Mouse (Mus musculus) kidney, postnatal 0 days (tissue): ENCODE data around the gene Cyp2d11. TPM values are rescaled to one million over a fixed set of nuclear protein-coding genes. Genes with fewer than 3 reads are reported as not detected.

ENCODE experiments used
- ATAC-seq: fragments of 200-750 bp; cut with Nextera tagmentation; replicated peaks from 2 replicates; pipeline ENCODE4 v1.8.0; 2017; ENCODE audit warnings: low read depth, moderate number of reproducible peaks, moderate TSS enrichment, moderate library complexity; ENCODE audit not compliant: low FRiP score
- DNase-seq: peaks from one replicate; pipeline ENCODE4 v3.0.0-alpha.2; 2016; ENCODE audit warnings: low spot score
- H3K27ac ChIP-seq: fragments of 300-500 bp; sonication (generic); 2 replicates; pipeline ENCODE4 v1.5.1; 2014; ENCODE audit warnings: mild to moderate bottlenecking
- H3K27me3 ChIP-seq: fragments of 300-500 bp; sonication (generic); 2 replicates; pipeline ENCODE4 v1.6.1; 2014; ENCODE audit warnings: low read length, mixed read lengths; ENCODE audit not compliant: insufficient read depth
- H3K36me3 ChIP-seq: fragments of 300-500 bp; sonication (generic); 2 replicates; pipeline ENCODE4 v1.6.1; 2014; ENCODE audit warnings: low read length, mixed read lengths; ENCODE audit not compliant: insufficient read depth
- H3K4me1 ChIP-seq: fragments of 300-500 bp; sonication (generic); replicated peaks from 2 replicates; pipeline ENCODE4 v1.6.1; 2014; ENCODE audit warnings: antibody characterized with exemption, low read length, mixed read lengths; ENCODE audit not compliant: insufficient read depth
- H3K4me2 ChIP-seq: fragments of 300-500 bp; sonication (generic); 2 replicates; pipeline ENCODE4 v1.6.1; 2014; ENCODE audit warnings: mild to moderate bottlenecking, low read length, moderate library complexity, mixed read lengths
- H3K4me3 ChIP-seq: fragments of 300-500 bp; sonication (generic); replicated peaks from 2 replicates; pipeline ENCODE4 v1.5.1; 2014; ENCODE audit warnings: low read depth, low read length
- H3K9ac ChIP-seq: fragments of 300-500 bp; sonication (generic); 2 replicates; pipeline ENCODE4 v1.6.1; 2014; ENCODE audit warnings: low read depth, low read length
- H3K9me3 ChIP-seq: fragments of 300-500 bp; sonication (generic); replicated peaks from 2 replicates; pipeline ENCODE4 v1.6.1; 2016; ENCODE audit warnings: low read length, inconsistent platforms, mixed read lengths
- CTCF ChIP-seq: IDR thresholded peaks from 2 replicates; pipeline ENCODE4 v1.5.1; 2016; ENCODE audit warnings: antibody characterized with exemption, low read depth, mild to moderate bottlenecking, moderate library complexity
- WGBS: fragments of 180-500 bp; shearing (Covaris S2); extraction: QIAGEN DNeasy Blood & Tissue Kit; methylation state at CpG from one replicate; pipeline ENCODE4 v1.1.7; 2014; 5-methylcytosine and 5-hydroxymethylcytosine counted together
- polyA plus RNA-seq: library from polyadenylated mRNA; unstranded; fragments of >200 nt; fragmentation: Nextera tagmentation; extraction: Ambion mirVana; gene quantifications from 2 replicates; pipeline ENCODE4 v1.2.1, GENCODE M21; 2015

Cyp2d11 gene
- polyA plus RNA-seq, 1 experiment from 2014 or later, result not detected

DNA sequence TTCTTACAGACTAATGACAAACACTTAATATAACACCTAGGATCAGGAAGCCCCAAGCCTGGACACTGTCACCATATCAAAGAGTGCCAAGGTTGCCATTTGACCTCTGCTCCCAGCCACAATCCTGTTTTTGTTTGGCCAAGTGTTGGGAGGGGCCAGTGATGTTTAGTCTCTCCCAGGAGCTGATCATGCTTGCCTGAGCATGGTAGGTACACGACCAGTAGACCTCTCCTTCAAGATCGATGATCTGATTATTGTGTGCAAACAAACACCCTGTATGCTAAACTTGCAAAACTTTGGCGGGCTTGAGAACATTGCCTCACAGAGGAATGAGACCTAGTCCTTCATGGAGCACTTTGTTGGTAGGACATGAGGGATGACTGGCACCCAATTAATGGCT is 29.6 kb upstream of the Cyp2d11 start:
- no peaks in the 10 kb centered on the region; the same call in 1 of the 2 replicates for H3K9me3 ChIP-seq
- WGBS, result 71% methylated on average over 3 of the region's 3 CpGs
- H3K36me3 ChIP-seq, result no peaks in the 10 kb centered on the region
- ATAC-seq (no peak), DNase-seq (no peak)
- H3K4me3 ChIP-seq, result no peak overlapping the region
- H3K4me2 ChIP-seq, result no peak overlapping the region
- no peak overlapping the region for H3K27ac ChIP-seq
- no peak for TF ChIP-seq CTCF
- H3K4me1 ChIP-seq, result no peaks in the 10 kb centered on the region
- H3K27me3 ChIP-seq, result no peaks in the 10 kb centered on the region
- no peak overlapping the region for H3K9ac ChIP-seq

DNA sequence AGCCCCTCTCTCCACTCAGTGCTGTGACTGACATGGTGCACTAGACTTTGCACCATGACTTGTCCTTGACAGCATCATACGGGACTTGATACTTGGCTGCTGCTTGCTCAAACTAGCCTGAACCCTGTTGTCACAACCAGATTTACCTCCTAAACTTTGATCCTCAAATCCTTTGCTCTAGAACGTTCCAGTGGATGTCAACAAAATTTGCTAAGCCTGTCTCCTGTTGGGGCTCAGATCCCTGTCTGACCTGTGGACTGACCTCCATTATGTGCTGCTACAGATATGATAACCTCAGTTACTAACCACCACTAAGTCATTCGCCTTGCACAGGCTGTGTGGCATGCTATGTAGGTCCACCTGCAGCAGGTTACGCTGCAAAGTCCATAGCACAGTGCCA is 29.1 kb upstream of the Cyp2d11 start:
- 77% methylated on average over 4 of the region's 4 CpGs for WGBS
- ATAC-seq (no peak), DNase-seq (no peak)
- no peak overlapping the region for H3K9ac ChIP-seq
- no peaks in the 10 kb centered on the region for H3K9me3 ChIP-seq
- TF ChIP-seq CTCF, result no peak
- no peak overlapping the region for H3K4me3 ChIP-seq
- H3K4me2 ChIP-seq, result no peak overlapping the region
- no peaks in the 10 kb centered on the region for H3K27me3 ChIP-seq
- H3K4me1 ChIP-seq, result no peaks in the 10 kb centered on the region
- no peaks in the 10 kb centered on the region for H3K36me3 ChIP-seq
- H3K27ac ChIP-seq, result no peak overlapping the region

DNA sequence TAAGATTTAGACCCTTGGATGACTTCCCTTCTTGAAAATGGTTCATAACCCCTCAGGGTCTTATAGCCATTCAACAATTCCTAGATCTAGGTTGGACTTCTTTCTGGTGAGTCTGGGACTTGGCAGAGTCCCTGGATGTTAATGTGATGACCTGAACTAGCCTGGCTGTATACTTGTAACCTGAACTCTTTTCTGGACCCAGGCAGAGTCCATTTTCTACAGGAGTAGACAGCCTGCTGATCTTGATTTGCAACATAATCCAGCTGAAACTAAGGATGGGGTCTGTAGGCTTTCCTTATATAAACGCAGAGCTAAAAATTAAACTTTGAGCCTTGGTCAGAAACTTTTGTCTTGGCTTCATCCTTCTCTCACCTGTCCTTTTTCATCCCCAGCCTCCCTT is 24.8 kb upstream of the Cyp2d11 start:
- DNase-seq, result no peak
- WGBS, result 50% methylated on average over 1 of the region's 1 CpGs
- Histone ChIP-seq H3K27me3 (no peaks in the 10 kb centered on the region), H3K9ac (no peak overlapping the region), H3K4me2 (no peak overlapping the region), H3K4me3 (no peak overlapping the region), H3K9me3 (no peaks in the 10 kb centered on the region), H3K36me3 (no peaks in the 10 kb centered on the region), H3K4me1 (0 out of 2 replicates have a peak, but pooled peaks cover 3% of the 10 kb centered on the region), H3K27ac (no peak overlapping the region)
- ATAC-seq, result no peak
- TF ChIP-seq CTCF, result no peak

DNA sequence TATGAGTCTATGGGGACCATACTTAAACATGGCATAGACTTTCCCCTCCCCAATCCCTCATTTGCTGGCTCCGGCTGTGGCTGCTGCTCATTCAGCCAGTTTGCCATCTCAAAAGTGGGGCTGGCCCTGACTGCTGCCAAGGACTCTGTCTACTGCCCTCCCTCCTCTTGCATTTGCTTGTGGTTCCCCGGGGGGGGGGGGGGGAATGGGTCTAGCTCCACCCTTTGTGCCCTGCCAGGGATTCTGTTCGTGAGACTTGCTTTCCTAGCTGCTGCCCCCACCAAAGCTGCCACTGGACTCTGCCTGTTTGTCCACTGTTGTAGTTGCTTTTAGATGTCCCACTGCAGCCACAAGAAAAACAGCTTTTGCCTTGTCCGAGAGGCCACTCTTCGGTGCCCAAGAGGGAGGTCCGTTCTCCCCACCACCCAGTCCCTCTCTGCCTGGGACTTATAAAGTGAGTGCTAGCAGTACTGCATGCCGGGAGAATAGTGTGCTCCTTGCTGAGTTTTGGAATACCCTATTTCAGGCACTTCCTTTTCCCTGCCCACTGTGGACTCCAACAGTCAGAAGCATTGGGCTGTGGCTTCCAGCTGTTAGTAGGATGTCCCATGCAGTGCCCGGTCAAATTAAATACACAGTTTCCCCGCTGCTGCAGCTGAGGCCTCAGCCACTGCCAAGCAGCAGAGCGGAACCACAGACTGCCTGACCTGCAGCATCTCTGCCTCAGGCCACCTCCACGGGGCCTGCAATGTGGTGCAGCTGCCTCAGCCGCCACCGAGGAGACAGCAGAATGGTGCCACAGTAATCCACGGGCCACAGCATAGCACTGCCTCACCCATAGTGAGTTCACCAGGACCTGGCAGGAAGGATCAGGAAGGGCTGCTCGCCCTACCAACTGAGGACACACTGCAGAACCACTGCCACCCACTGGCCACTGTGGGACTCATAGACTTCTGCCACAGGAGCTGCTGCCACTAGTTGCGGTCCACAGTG is 23.3 kb upstream of the Cyp2d11 start:
- no peak overlapping the region for H3K4me3 ChIP-seq
- ATAC-seq (peak; percentile 81), DNase-seq (peak; percentile 87)
- no peaks in the 10 kb centered on the region for H3K36me3 ChIP-seq
- no peaks in the 10 kb centered on the region for H3K9me3 ChIP-seq
- peak; percentile 89 for TF ChIP-seq CTCF
- WGBS, result 22% methylated on average over 16 of the region's 16 CpGs
- H3K4me2 ChIP-seq, result peak overlapping the region; percentile 40; the same call in 1 of the 2 replicates
- no peak overlapping the region; the same call in 1 of the 2 replicates for H3K9ac ChIP-seq
- H3K4me1 ChIP-seq, result 0 out of 2 replicates have a peak, but pooled peaks cover 3% of the 10 kb centered on the region
- H3K27me3 ChIP-seq, result no peaks in the 10 kb centered on the region
- H3K27ac ChIP-seq, result peak overlapping the region; percentile 62; the same call in 1 of the 2 replicates

DNA sequence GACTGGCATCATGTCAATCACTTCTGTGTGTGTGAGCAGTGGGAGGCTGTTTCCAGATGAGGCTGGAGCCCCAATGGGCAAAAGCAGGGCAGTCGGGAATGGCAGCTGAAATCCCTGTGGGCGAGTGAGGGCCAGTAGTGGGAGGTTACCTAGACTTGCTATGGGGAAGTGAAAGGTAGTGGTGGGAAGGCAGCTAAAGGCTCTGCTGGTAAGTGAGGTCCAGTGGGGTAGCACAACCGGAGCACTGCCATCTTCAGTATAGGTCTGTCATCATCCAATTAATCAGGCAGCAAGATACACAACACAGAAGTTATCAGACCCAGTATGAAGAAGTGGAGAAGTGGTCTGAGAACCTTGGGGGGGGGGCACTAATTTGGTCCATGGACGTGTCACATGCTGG is 13.7 kb upstream of the Cyp2d11 start:
- no peak for TF ChIP-seq CTCF
- Histone ChIP-seq H3K36me3 (no peaks in the 10 kb centered on the region), H3K4me2 (no peak overlapping the region), H3K27me3 (no peaks in the 10 kb centered on the region), H3K27ac (no peak overlapping the region), H3K9me3 (no peaks in the 10 kb centered on the region), H3K4me3 (no peak overlapping the region), H3K4me1 (no peaks in the 10 kb centered on the region), H3K9ac (no peak overlapping the region)
- no peak for DNase-seq
- ATAC-seq, result no peak
- 81% methylated on average over 4 of the region's 4 CpGs for WGBS

DNA sequence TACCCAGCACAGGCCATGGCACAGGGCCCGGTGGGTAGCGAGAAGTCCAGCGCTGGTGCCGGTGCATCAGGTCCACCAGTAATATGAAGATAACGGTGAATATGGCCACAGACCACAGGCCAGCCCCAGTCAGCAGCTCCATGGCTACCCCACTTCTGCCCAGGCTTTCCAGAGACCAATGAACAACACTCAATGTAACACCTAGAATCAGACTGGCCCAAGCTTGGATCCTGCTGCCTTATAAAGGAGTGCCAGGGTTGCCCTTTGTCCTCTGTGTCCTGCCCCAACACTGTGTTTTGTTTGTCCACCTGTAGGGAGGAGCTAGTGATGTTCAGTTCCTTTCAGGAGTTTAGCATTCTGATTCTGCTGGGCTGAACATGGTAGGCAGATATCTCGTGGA is 13.2 kb upstream of the Cyp2d11 start, which contains the start of gene Cyp2d10:
Gene Cyp2d10, minus strand, starts transcription at position 215 of the 400 bp plus-strand sequence.
- H3K27ac ChIP-seq, result no peak within 1 kb of the TSS
- no peaks in the 10 kb centered on the region for H3K27me3 ChIP-seq
- 95% methylated on average over 6 of the region's 6 CpGs for WGBS
- no peak for DNase-seq
- no peak for ATAC-seq
- no peaks in the 10 kb centered on the region for H3K36me3 ChIP-seq
- no peak for TF ChIP-seq CTCF
- H3K9me3 ChIP-seq, result no peaks in the 10 kb centered on the region
- H3K9ac ChIP-seq, result no peak within 1 kb of the TSS
- no peaks in the 10 kb centered on the region for H3K4me1 ChIP-seq
- no peak within 1 kb of the TSS for H3K4me3 ChIP-seq
- H3K4me2 ChIP-seq, result no peak within 1 kb of the TSS
